Mouse (Mus musculus) stomach, embryonic 15.5 days (tissue): Measurements from ENCODE around the gene Mrgprf. TPM values are rescaled to one million over a fixed set of nuclear protein-coding genes. Genes with fewer than 3 reads are reported as not detected.

Experiments
- ATAC-seq: fragments of 200-750 bp; cut with Nextera tagmentation; 2 replicates; pipeline ENCODE4 v1.8.0; 2017; ENCODE audit warnings: low read depth, moderate number of reproducible peaks, moderate TSS enrichment; ENCODE audit not compliant: insufficient read depth, low FRiP score
- H3K27ac ChIP-seq: fragments of 300-500 bp; sonication (generic); 2 replicates; pipeline ENCODE4 v1.5.1; 2015; ENCODE audit warnings: mild to moderate bottlenecking, inconsistent platforms
- H3K27me3 ChIP-seq: fragments of 300-500 bp; sonication (generic); replicated peaks from 2 replicates; pipeline ENCODE4 v1.6.1; 2015; ENCODE audit warnings: inconsistent platforms
- H3K36me3 ChIP-seq: fragments of 300-500 bp; sonication (generic); 2 replicates; pipeline ENCODE4 v1.6.1; 2015; ENCODE audit warnings: inconsistent platforms
- H3K4me1 ChIP-seq: fragments of 300-500 bp; sonication (generic); 2 replicates; pipeline ENCODE4 v1.6.1; 2015; ENCODE audit warnings: inconsistent platforms
- H3K4me2 ChIP-seq: fragments of 300-500 bp; sonication (generic); 2 replicates; pipeline ENCODE4 v1.6.1; 2015; ENCODE audit warnings: mild to moderate bottlenecking, inconsistent platforms
- H3K4me3 ChIP-seq: fragments of 300-500 bp; sonication (generic); replicated peaks from 2 replicates; pipeline ENCODE4 v1.5.1; 2015; ENCODE audit warnings: inconsistent platforms
- H3K9ac ChIP-seq: fragments of 300-500 bp; sonication (generic); 2 replicates; pipeline ENCODE4 v1.6.1; 2015; ENCODE audit warnings: inconsistent platforms
- H3K9me3 ChIP-seq: fragments of 300-500 bp; sonication (generic); 2 replicates; pipeline ENCODE4 v1.6.1; 2016; ENCODE audit warnings: inconsistent platforms
- WGBS: fragments of 180-500 bp; shearing (Covaris S2); methylation state at CpG from one replicate; pipeline ENCODE4 v1.1.7; 2015; 5-methylcytosine and 5-hydroxymethylcytosine counted together
- polyA plus RNA-seq: library from polyadenylated mRNA; unstranded; fragments of >200 nt; fragmentation: Nextera tagmentation; extraction: Ambion mirVana; gene quantifications from 2 replicates; pipeline ENCODE4 v1.2.1, GENCODE M21; 2015

Mrgprf gene
- polyA plus RNA-seq, 1 experiment from 2014 or later, result 4.5 TPM

DNA sequence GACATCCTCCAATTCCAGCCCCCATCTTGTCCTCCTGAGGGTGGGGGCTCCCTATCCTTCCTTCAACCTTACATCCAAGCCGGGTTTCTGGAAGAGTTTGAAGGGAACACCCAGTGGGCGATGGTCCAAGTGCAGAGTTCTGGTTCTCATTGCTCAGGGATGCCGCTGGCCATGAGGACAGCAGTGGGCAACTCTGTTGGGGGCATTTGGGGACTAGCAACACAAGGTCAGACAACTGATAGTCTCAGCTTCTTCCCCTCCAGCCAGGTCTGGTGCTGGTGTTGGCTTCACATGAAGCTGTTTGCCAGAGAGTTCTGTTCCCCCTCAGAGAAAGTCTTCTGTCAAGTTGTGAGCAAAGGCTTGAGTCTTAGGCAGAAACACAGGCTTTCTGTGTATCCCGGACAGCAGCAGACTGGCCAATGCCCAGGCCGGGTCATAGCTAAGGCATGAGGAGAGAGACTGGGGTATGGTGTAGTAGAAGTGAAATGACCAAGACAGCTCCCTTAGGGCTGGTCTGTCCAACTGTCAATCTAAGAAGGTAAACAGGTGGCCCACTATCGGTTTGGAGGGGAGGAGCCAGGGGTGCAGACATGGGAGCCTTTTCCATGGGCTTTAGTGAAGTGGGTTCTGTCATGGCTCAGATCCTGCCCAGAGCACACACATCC, 845 bp downstream of the Mrgprf start:
- H3K36me3 ChIP-seq, result no peaks in the 10 kb centered on the region
- 75% methylated on average over 6 of the region's 6 CpGs for WGBS
- H3K4me1 ChIP-seq, result peaks cover 34% of the 10 kb centered on the region
- no peaks in the 10 kb centered on the region for H3K27me3 ChIP-seq
- peak overlapping the region; percentile 12; the same call in 1 of the 2 replicates for H3K4me3 ChIP-seq
- H3K27ac ChIP-seq, result peak overlapping the region; percentile 48; the same call in 1 of the 2 replicates
- no peaks in the 10 kb centered on the region for H3K9me3 ChIP-seq
- ATAC-seq, result no peak
- no peak overlapping the region for H3K9ac ChIP-seq
- peak overlapping the region; percentile 52 for H3K4me2 ChIP-seq

DNA sequence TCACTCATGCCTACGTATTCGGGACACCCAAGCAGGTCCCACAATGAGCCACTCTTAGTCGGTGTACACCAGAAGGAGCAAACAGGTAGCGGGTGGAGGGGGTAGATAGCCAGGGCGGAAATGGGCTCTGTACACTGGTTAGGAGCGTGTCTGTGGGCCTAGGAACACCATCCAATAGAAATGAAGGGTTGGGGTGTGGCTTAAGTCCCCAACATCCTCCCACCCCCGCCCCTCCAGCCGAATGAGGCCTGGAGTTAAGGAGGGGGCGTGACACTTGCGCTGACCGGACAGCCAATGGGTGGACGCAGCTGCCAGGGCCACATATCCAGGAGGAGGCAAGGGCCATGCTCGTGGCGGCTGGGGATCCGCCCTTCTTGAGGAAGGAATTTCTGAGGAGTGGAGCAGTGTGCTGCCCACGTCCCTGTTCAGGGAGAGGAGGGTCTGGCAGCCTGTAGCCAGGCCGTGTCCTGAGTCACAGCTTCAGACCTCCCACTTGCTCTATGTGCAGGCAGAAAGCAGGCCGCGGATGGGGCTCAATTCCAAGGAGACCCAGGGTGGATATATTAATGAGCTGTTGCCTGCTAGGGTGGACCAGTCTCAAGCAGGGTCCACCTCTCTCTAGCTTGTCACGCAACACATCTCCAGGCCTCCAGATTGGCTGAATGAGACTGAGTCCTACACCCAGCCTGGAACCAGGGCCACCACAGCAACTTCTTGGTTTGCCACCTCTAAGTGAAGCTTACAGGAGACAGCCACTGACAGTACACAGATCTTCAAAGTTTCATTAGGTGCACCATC, 2.1 kb downstream of the Mrgprf start:
- no peaks in the 10 kb centered on the region for H3K9me3 ChIP-seq

DNA sequence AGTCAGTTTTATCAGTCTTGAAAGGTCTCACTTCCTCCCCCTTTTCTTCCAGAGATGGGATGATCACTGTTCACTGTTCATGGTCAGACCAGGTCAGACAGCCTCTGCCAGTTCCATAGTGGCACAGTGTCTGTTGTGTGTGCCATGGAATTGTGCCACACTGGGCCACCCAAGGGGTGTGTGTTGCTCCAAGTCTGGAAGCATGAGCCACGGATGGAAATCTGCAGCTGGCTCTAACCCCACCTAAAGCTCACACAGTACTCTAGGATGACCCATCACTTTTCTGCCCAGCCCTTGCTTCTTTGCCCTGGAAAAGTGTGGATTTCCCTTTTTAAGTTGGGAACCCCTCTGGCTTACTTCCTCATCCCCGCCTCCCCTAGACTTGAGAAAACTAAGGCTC, 3.5 kb downstream of the Mrgprf start:
- H3K9ac ChIP-seq, result no peak overlapping the region
- H3K27ac ChIP-seq, result no peak overlapping the region
- H3K36me3 ChIP-seq, result no peaks in the 10 kb centered on the region
- H3K27me3 ChIP-seq, result no peaks in the 10 kb centered on the region
- no peak for ATAC-seq
- H3K9me3 ChIP-seq, result no peaks in the 10 kb centered on the region
- H3K4me1 ChIP-seq, result peaks cover 32% of the 10 kb centered on the region
- no peak overlapping the region for H3K4me2 ChIP-seq
- H3K4me3 ChIP-seq, result no peak overlapping the region
- 81% methylated on average over 2 of the region's 2 CpGs for WGBS

More for the DNA sequence above, 2.1 kb downstream of the Mrgprf start:
- peak overlapping the region; percentile 59; the same call in 1 of the 2 replicates for H3K27ac ChIP-seq
- ATAC-seq, result peak; percentile 89
- H3K36me3 ChIP-seq, result no peaks in the 10 kb centered on the region
- peak overlapping the region; percentile 52 for H3K4me2 ChIP-seq
- H3K9ac ChIP-seq, result no peak overlapping the region
- H3K4me3 ChIP-seq, result peak overlapping the region; percentile 25; the same call in 1 of the 2 replicates
- WGBS, result 5% methylated on average over 20 of the region's 20 CpGs
- H3K4me1 ChIP-seq, result peaks cover 34% of the 10 kb centered on the region
- H3K27me3 ChIP-seq, result no peaks in the 10 kb centered on the region

DNA sequence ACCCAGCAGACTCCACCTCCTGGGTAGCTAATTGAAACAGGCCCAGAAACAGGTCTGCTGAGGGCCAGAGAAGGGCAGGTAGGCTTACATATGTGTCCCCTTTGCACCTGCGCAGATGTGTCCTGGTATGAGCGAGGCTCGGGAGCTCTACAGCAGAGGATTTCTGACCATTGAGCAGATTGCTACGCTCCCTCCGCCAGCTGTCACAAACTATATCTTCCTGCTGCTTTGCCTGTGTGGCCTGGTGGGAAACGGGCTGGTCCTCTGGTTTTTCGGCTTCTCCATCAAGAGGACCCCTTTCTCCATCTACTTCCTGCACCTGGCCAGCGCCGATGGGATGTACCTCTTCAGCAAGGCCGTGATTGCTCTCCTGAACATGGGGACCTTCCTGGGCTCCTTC, 7.0 kb downstream of the Mrgprf start:
- Histone ChIP-seq H3K9me3 (no peaks in the 10 kb centered on the region), H3K4me2 (no peak overlapping the region), H3K27me3 (no peaks in the 10 kb centered on the region), H3K4me3 (no peak overlapping the region), H3K36me3 (no peaks in the 10 kb centered on the region), H3K9ac (no peak overlapping the region), H3K27ac (no peak overlapping the region), H3K4me1 (peaks cover 5% of the 10 kb centered on the region)
- ATAC-seq, result no peak
- 83% methylated on average over 10 of the region's 10 CpGs for WGBS

DNA sequence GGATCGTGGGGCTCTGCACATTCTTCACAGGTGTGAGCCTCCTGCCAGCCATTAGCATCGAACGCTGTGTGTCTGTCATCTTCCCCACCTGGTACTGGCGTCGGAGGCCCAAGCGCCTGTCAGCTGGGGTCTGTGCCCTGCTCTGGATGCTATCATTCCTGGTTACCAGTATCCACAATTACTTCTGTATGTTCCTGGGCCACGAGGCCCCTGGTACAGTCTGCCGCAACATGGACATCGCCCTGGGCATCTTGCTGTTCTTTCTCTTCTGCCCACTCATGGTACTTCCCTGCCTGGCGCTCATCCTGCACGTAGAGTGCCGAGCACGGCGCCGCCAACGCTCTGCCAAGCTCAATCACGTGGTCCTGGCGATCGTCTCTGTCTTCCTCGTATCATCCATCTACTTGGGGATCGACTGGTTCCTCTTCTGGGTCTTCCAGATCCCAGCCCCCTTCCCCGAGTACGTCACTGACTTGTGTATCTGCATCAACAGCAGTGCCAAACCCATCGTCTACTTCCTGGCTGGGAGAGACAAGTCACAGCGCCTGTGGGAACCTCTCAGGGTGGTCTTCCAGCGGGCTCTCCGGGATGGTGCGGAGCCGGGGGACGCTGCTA, 7.5 kb downstream of the Mrgprf start:
- ATAC-seq, result no peak
- no peak overlapping the region for H3K27ac ChIP-seq
- H3K4me1 ChIP-seq, result no peaks in the 10 kb centered on the region
- no peaks in the 10 kb centered on the region for H3K9me3 ChIP-seq
- WGBS, result 73% methylated on average over 30 of the region's 30 CpGs
- H3K9ac ChIP-seq, result no peak overlapping the region
- H3K4me2 ChIP-seq, result no peak overlapping the region
- H3K4me3 ChIP-seq, result no peak overlapping the region
- H3K36me3 ChIP-seq, result no peaks in the 10 kb centered on the region
- H3K27me3 ChIP-seq, result no peaks in the 10 kb centered on the region

DNA sequence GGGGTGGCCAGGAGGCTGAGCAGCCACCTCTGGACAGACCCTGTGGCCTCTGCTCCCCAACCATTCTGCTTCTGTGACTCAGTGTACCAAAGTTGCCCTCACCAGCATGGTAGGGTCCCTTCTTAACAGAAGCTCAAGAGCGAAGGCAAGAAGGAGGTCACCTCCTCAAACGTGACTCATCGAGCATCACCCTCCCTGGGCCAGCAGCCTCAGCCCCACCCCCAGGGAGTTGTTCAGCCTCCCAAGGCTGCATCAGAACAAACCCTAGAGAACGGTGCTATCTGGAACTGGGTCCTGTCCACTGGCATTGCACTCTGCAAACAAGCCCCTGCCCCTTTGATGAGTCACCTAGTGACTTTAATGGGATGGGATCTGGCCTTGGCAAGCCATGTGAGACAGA, 8.2 kb downstream of the Mrgprf start:
- ATAC-seq, result no peak
- H3K27ac ChIP-seq, result no peak overlapping the region
- no peaks in the 10 kb centered on the region for H3K4me1 ChIP-seq
- no peaks in the 10 kb centered on the region for H3K27me3 ChIP-seq
- no peak overlapping the region for H3K9ac ChIP-seq
- no peaks in the 10 kb centered on the region for H3K36me3 ChIP-seq
- no peaks in the 10 kb centered on the region for H3K9me3 ChIP-seq
- H3K4me2 ChIP-seq, result no peak overlapping the region
- H3K4me3 ChIP-seq, result no peak overlapping the region
- 59% methylated on average over 4 of the region's 4 CpGs for WGBS

DNA sequence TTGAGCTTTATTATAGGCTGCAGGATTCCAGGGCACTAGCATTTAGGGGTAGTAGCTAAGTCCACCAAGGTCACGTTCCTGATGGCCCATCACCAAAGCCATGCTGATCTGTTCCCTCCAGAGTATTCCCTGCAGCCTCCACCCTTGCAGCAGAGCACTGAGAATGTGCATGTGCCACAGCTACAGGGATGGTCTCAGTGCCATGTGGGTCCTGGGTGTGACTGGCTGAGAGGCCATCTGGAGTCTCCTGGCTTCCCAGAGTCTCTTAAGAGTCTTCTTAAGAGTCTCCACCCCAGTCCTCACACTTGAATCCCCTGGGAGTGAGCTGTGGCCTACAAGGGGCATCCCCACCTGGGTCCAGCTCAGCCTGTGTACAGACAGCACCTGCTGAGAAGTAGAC, 9.2 kb downstream of the Mrgprf start:
- Histone ChIP-seq H3K27me3 (no peaks in the 10 kb centered on the region), H3K4me1 (no peaks in the 10 kb centered on the region), H3K9me3 (no peaks in the 10 kb centered on the region), H3K4me3 (no peak overlapping the region), H3K27ac (no peak overlapping the region), H3K36me3 (no peaks in the 10 kb centered on the region), H3K4me2 (no peak overlapping the region), H3K9ac (no peak overlapping the region)
- WGBS, result 73% methylated on average over 1 of the region's 1 CpGs
- ATAC-seq, result no peak

DNA sequence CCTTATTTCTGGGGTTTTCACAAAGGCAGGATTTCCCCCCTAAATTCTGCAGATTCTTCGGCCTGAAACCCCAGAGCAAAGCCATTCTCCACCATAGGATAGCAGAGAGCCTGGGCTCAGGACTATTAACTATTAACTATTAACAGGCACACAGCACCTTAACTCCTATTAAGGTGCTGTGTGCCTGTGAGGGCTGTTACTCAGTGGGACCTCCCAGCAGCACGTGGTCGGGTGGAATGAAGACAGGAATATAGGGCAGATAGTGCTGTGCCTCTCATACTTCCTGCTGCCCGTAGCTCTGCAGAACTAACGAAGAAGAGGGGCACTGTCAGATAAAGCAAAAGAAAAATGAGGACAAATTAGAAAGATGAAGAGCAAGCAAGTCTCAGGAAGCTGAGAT, 9.9 kb downstream of the Mrgprf start:
- ATAC-seq, result no peak
- no peaks in the 10 kb centered on the region for H3K36me3 ChIP-seq
- no peak overlapping the region for H3K27ac ChIP-seq
- 56% methylated on average over 5 of the region's 5 CpGs for WGBS
- H3K4me3 ChIP-seq, result no peak overlapping the region
- H3K27me3 ChIP-seq, result no peaks in the 10 kb centered on the region
- no peaks in the 10 kb centered on the region for H3K4me1 ChIP-seq
- no peaks in the 10 kb centered on the region for H3K9me3 ChIP-seq
- H3K4me2 ChIP-seq, result no peak overlapping the region
- H3K9ac ChIP-seq, result no peak overlapping the region

DNA sequence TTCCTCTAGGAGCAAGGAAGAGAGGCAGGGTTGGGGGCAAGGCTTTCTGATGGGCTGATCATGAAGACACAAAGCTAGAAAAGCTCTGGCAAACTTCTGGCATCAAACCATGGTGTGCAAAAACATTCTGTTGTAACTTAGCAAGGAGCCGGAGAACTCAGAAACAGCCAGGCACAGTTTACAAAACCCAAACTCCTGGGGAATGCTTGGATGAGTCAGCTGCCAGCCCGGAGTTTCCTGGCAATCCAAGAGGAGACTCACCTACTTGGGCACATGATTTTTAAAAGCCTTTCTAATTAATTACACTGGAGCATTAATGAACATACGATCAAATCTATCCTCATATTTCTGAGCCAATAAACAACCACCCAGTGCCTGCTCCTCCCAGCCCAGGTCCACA, 11.5 kb downstream of the Mrgprf start:
- H3K27ac ChIP-seq, result no peak overlapping the region
- no peak overlapping the region for H3K4me2 ChIP-seq
- no peaks in the 10 kb centered on the region for H3K36me3 ChIP-seq
- no peaks in the 10 kb centered on the region for H3K4me1 ChIP-seq
- H3K27me3 ChIP-seq, result no peaks in the 10 kb centered on the region
- no peaks in the 10 kb centered on the region for H3K9me3 ChIP-seq
- no peak overlapping the region for H3K9ac ChIP-seq
- ATAC-seq, result no peak
- 56% methylated on average over 3 of the region's 3 CpGs for WGBS
- no peak overlapping the region for H3K4me3 ChIP-seq

DNA sequence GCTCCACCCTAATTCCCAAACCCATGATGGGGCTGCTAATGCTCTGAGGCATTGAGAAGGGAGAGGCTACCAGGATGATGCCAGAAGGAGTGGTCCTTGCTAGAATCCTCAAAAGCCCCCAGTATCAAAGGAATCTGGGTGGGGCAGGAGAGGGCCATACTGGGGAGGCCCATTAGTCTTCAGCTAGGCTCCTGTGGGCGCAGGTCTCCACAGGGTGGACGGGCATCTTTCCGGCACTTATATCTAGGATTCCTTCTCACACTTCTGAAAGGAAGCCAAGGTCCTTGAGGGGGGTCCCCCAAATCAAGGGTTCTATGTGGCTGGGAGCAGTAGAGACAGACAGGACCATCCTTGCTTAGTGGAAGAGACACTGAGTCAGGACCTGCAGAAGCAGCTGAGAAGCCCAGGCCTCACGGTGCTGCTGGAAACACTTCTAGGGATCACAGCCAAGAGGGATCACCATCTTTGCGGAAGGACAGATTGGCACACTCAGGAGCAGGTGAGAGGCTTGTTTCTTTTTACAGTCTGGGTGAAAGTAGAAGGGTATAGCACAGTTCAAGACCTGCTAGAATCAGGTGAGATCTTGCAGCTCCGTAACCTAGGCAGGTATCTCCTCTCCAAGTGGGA, 14.3 kb downstream of the Mrgprf start, which contains the start of gene Mrgprd:
Mrgprd (plus strand) TSS at position 51 of the 627 bp plus-strand sequence.
- no peak for ATAC-seq
- H3K36me3 ChIP-seq, result no peaks in the 10 kb centered on the region
- H3K9me3 ChIP-seq, result no peaks in the 10 kb centered on the region
- no peak within 1 kb of the TSS for H3K4me2 ChIP-seq
- 89% methylated on average over 6 of the region's 6 CpGs for WGBS
- no peak within 1 kb of the TSS for H3K4me3 ChIP-seq
- H3K4me1 ChIP-seq, result no peaks in the 10 kb centered on the region
- H3K9ac ChIP-seq, result no peak within 1 kb of the TSS
- no peak within 1 kb of the TSS for H3K27ac ChIP-seq
- H3K27me3 ChIP-seq, result no peaks in the 10 kb centered on the region

DNA sequence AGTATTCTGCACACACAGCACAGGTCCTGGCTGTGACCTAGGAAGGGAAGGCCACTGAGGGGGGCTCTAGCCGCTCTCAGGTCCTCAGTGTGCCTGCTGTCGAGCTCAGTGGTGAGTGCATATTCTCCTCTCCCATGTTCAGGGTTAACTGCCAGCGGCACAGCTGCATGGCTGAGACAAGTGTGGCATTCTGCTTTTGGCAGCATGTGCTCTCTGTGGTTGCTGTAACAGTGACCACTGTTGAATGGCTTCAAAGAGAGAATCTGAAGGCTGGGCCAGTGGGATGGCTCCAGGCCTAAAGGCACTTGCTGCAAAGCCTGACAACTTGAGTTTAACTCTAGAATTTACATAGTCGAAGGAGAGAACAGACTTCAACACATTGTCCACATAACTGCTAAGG, 16.9 kb downstream of the Mrgprf start:
- ATAC-seq, result no peak
- 79% methylated on average over 4 of the region's 4 CpGs for WGBS
- Histone ChIP-seq H3K27ac (no peak overlapping the region), H3K9me3 (no peaks in the 10 kb centered on the region), H3K36me3 (no peaks in the 10 kb centered on the region), H3K9ac (no peak overlapping the region), H3K4me1 (no peaks in the 10 kb centered on the region), H3K4me2 (no peak overlapping the region), H3K27me3 (no peaks in the 10 kb centered on the region), H3K4me3 (no peak overlapping the region)

DNA sequence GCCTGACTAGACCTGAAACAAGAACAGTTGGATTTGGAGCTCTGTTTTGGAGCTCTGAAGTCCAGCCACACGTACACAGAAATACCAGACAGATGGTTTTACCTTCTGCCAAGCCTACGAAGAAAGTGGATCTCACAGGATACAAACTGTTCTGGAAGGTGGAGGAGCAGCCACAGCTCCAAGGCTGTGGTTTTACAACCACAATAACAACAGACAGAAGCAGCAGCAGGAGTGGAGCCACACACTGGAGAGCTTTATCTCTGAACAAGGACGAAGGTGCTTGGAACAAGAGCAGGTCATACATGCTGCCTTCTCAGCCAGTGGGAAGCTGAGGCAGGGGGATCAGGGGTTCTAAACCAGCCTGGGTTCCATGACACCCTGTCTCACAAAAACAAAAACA, 18.9 kb downstream of the Mrgprf start:
- Histone ChIP-seq H3K4me1 (no peaks in the 10 kb centered on the region), H3K27ac (no peak overlapping the region)
- 66% methylated on average over 3 of the region's 3 CpGs for WGBS

More for the DNA sequence above, 18.9 kb downstream of the Mrgprf start:
- Histone ChIP-seq H3K9me3 (no peaks in the 10 kb centered on the region), H3K36me3 (no peaks in the 10 kb centered on the region), H3K4me2 (no peak overlapping the region), H3K27me3 (no peaks in the 10 kb centered on the region), H3K9ac (no peak overlapping the region), H3K4me3 (no peak overlapping the region)
- no peak for ATAC-seq
